Mouse (Mus musculus): ENCODE data around the gene Rnf138rt1.

DNA sequence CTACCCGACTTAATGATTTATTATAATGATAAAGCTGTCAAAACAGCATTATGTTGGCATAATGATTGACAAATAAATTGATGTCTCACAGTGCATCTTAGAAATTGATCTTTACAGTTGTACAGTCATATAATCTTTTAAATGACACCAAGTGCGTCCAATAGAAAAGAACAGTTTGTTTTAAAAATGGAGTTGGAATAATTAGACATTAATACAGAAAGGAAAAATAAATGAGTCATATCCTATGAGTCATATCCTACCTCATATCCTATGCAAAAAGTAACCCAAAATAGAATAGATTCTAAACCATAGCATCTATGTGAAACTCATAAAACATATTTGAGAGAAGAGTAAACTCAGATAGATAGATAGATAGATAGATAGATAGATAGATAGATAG lies 40.5 kb downstream of the Rnf138rt1 start:
- no peak for TF ChIP-seq CTCF (IDR thresholded peaks at IDR 0.05; ENCODE audit: low read depth)
- TF ChIP-seq EP300 (IDR thresholded peaks at IDR 0.05; ENCODE audit: low read depth), result no peak
